Mouse (Mus musculus): ENCODE results near the gene Gng12. TPM values are rescaled to one million over a fixed set of nuclear protein-coding genes. Genes with fewer than 3 reads are reported as not detected.

The Gng12 gene
- total and polyA plus RNA-seq, 2 experiments from 2014 or later = 27.8 to 52.0 TPM

DNA sequence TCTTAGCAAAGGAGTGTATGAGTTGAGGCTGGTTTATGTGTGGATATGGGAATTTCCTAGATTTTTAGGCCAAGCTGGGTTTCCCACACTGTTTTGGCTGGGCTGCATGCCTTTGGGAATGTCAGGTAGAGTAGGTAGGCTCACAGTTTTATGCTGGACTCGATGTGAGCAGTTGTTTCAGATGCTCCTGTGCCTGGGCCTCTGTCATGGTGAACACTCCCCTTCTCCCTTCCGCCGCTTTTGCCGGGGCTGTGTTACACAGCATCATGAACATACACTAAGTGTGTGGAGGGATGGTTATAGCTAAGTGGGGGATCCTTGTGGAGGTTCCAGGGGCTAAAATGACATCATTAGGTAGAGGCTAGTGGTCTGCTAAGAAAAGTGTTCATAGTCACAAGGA, 24.6 kb downstream of the Gng12 start:
- Histone ChIP-seq H3K9me3 (ENCODE audit: low read length) (no peaks in the 10 kb centered on the region), H3K4me1 (ENCODE audit: insufficient read depth) (no peaks in the 10 kb centered on the region), H3K36me3 (ENCODE audit: insufficient read depth) (no peaks in the 10 kb centered on the region), H3K4me3 (ENCODE audit: low read depth, low read length) (no peak overlapping the region), H3K4me2 (ENCODE audit: low read depth) (no peak overlapping the region), H3K27me3 (ENCODE audit: insufficient read depth, low read length) (no peaks in the 10 kb centered on the region), H3K27ac (ENCODE audit: low read depth, low read length) (no peak overlapping the region), H3K9ac (no peak overlapping the region)
- no peak for TF ChIP-seq CTCF (IDR thresholded peaks at IDR 0.05; ENCODE audit: low read depth)
- DNase-seq (no peak), ATAC-seq (no peak)
- WGBS = 92% methylated on average over 4 of the region's 4 CpGs

DNA sequence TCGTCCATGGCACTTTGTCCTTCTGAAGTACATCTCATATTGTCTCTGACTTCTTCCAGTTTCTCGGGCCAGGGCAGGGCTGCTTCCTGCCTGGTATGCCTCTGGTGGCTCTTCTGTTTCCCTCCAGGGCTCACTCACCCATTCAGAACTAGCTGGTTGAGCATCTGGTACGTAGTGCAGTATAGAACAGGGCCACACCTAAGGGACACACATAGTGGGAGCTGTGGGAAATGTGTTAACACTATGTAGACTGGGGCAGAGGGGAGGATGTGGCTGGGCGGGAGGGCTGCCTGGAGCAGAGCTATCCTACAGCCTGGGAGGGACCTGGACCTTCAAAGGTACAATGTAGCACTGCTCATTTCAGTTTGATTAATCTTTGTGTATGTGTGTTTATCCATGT, 25.6 kb downstream of the Gng12 start:
- WGBS = 89% methylated on average over 4 of the region's 4 CpGs
- no peak for DNase-seq
- Histone ChIP-seq H3K36me3 (ENCODE audit: insufficient read depth) (no peaks in the 10 kb centered on the region), H3K4me3 (ENCODE audit: low read depth, low read length) (no peak overlapping the region), H3K4me1 (ENCODE audit: insufficient read depth) (no peaks in the 10 kb centered on the region), H3K9me3 (ENCODE audit: low read length) (no peaks in the 10 kb centered on the region), H3K4me2 (ENCODE audit: low read depth) (no peak overlapping the region), H3K27me3 (ENCODE audit: insufficient read depth, low read length) (no peaks in the 10 kb centered on the region), H3K27ac (ENCODE audit: low read depth, low read length) (no peak overlapping the region), H3K9ac (no peak overlapping the region)
- TF ChIP-seq CTCF (IDR thresholded peaks at IDR 0.05; ENCODE audit: low read depth) = no peak
- no peak for ATAC-seq

DNA sequence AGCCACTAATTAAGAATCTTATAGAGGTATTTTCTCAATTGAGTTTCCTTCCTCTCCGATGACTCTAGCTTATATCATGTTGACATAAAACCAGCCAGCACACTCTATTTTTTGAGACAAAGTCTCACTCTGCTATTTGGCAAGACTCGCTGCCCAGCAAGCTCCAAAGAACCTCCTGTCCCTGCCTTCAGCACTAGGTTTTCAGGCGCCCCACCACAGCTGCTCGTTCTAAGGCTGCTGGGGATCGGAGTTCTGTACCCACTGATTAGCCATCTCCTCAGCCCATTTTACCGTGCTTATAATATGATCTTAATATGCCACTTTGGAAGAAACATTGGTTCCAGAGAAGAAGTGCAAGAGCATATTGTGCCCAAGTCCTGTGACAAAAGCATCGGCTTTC, 26.3 kb downstream of the Gng12 start:
- Histone ChIP-seq H3K9ac (no peak overlapping the region), H3K9me3 (ENCODE audit: low read length) (no peaks in the 10 kb centered on the region), H3K27ac (ENCODE audit: low read depth, low read length) (no peak overlapping the region), H3K27me3 (ENCODE audit: insufficient read depth, low read length) (no peaks in the 10 kb centered on the region), H3K4me1 (ENCODE audit: insufficient read depth) (no peaks in the 10 kb centered on the region), H3K4me2 (ENCODE audit: low read depth) (no peak overlapping the region), H3K4me3 (ENCODE audit: low read depth, low read length) (no peak overlapping the region), H3K36me3 (ENCODE audit: insufficient read depth) (no peaks in the 10 kb centered on the region)
- ATAC-seq = no peak
- no peak for DNase-seq
- WGBS = 86% methylated on average over 7 of the region's 7 CpGs
- no peak for TF ChIP-seq CTCF (IDR thresholded peaks at IDR 0.05; ENCODE audit: low read depth)

DNA sequence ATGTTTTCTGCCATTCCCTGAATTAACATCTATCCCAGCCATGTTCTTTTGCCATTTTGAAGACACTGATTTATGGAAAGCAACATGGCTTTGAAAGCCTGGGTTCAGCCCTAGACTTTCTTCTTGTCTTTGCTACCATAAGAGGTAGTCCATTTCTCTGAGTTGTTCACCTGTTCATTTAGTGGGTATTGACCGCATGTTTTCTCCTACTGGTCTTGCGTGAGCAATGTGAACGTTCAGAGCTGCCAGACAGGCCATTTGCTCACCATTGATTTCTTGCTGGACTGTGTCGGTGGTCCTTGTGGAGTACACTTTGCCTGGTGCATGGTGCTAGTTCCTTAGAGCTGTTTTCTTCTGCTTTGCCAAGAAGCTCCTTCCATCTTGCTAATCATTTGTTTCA, 27.7 kb downstream of the Gng12 start:
- Histone ChIP-seq H3K4me1 (ENCODE audit: insufficient read depth) (no peaks in the 10 kb centered on the region), H3K9ac (no peak overlapping the region), H3K4me3 (ENCODE audit: low read depth, low read length) (no peak overlapping the region), H3K4me2 (ENCODE audit: low read depth) (no peak overlapping the region), H3K27ac (ENCODE audit: low read depth, low read length) (no peak overlapping the region), H3K36me3 (ENCODE audit: insufficient read depth) (no peaks in the 10 kb centered on the region), H3K27me3 (ENCODE audit: insufficient read depth, low read length) (no peaks in the 10 kb centered on the region), H3K9me3 (ENCODE audit: low read length) (no peaks in the 10 kb centered on the region)
- ATAC-seq = no peak
- no peak for DNase-seq
- no peak for TF ChIP-seq CTCF (IDR thresholded peaks at IDR 0.05; ENCODE audit: low read depth)
- 93% methylated on average over 4 of the region's 4 CpGs for WGBS

DNA sequence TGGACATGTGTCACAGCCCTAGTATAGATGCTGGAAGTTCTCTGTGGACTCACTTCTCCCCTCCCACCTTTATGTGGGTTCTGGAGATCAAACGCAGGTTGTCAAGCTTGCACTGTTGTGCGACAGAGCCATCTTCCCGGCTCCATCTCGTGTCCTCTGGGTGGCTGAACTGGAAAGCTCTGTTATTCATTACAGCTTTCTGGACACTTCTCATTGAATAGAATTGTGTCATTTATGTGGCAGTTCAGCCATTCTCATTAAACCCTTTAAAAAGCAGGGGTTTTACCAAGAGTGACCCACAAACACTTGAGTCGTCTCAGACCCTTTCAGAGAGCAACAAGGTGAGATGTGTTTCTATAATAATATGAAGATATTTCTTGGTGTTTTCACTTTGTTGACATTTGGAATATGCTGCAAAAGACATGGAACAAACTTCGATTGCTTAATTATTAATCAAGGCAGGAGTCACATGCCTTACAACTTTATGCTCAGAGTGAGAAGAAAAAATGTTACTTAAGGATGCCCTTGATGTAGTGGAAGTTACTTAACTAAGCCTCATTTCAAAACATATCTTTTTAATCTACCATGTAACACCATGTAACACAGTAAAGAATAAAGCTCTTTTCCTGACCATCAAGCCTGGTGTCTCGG, 28.2 kb downstream of the Gng12 start:
- Histone ChIP-seq H3K9me3 (ENCODE audit: low read length) (no peaks in the 10 kb centered on the region), H3K4me3 (ENCODE audit: low read depth, low read length) (no peak overlapping the region), H3K4me1 (ENCODE audit: insufficient read depth) (no peaks in the 10 kb centered on the region), H3K36me3 (ENCODE audit: insufficient read depth) (no peaks in the 10 kb centered on the region), H3K27me3 (ENCODE audit: insufficient read depth, low read length) (no peaks in the 10 kb centered on the region), H3K9ac (no peak overlapping the region), H3K4me2 (ENCODE audit: low read depth) (no peak overlapping the region), H3K27ac (ENCODE audit: low read depth, low read length) (no peak overlapping the region)
- no peak for TF ChIP-seq CTCF (IDR thresholded peaks at IDR 0.05; ENCODE audit: low read depth)
- no peak for ATAC-seq
- no peak for DNase-seq
- WGBS = 78% methylated on average over 7 of the region's 7 CpGs

DNA sequence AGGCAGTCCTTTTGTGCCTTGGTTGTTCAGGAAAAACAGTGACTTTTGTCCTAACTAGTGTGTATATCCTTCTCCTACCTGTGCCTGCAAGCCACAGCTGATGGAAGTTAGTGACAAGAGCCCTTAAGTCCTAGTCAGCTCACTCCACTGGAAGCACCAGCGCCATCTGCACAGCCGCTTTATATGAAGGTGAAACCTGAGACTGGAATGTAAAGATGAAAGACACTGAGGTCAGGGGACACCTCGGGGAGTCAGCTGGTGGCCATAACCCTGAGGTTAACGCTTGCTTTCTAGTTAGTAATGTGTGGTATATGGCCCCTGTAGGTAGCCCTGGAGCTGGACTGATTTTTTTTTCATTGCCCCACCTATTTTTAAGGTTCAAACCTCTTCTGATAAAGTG, 30.1 kb downstream of the Gng12 start:
- Histone ChIP-seq H3K9me3 (ENCODE audit: low read length) (no peaks in the 10 kb centered on the region), H3K36me3 (ENCODE audit: insufficient read depth) (no peaks in the 10 kb centered on the region), H3K27ac (ENCODE audit: low read depth, low read length) (no peak overlapping the region), H3K9ac (no peak overlapping the region), H3K4me1 (ENCODE audit: insufficient read depth) (no peaks in the 10 kb centered on the region), H3K27me3 (ENCODE audit: insufficient read depth, low read length) (no peaks in the 10 kb centered on the region), H3K4me3 (ENCODE audit: low read depth, low read length) (no peak overlapping the region), H3K4me2 (ENCODE audit: low read depth) (no peak overlapping the region)
- WGBS = 31% methylated on average over 4 of the region's 4 CpGs
- no peak for DNase-seq
- ATAC-seq = no peak
- TF ChIP-seq CTCF (IDR thresholded peaks at IDR 0.05; ENCODE audit: low read depth) = no peak

DNA sequence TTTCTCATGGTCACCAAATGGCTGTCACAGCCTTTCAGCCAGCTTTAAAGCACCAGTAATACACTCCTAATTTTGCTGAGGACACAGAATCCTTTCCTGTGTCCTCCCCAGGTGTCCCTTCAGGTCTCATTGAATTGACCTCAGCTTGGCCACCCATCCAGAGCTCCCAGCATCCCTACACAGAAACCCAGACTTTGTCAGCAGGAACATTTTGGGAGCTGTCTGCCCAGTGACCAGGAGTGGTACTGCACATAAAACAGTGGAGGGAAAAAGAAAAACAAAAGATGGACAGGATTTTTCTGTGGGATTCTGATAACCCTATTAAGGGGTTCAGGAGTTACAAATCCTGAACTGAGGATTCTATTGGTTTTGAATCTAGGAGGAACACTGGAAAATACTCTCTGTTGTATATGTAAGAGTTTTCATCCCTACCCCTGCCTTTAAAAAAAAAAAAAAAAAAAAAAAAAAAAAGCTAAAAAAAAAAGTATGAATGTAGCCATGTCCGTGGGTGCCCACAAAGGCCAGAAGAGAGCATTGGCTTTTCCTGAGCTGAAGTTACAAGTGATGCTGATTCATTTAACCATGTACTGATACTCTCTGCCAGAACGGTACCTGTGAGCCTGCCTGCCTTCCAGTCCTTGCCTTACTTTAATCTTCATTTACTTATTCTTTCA, 32.9 kb downstream of the Gng12 start:
- Histone ChIP-seq H3K9me3 (ENCODE audit: low read length) (no peaks in the 10 kb centered on the region), H3K27me3 (ENCODE audit: insufficient read depth, low read length) (no peaks in the 10 kb centered on the region), H3K9ac (no peak overlapping the region), H3K36me3 (ENCODE audit: insufficient read depth) (no peaks in the 10 kb centered on the region), H3K4me3 (ENCODE audit: low read depth, low read length) (no peak overlapping the region), H3K4me1 (ENCODE audit: insufficient read depth) (no peaks in the 10 kb centered on the region), H3K27ac (ENCODE audit: low read depth, low read length) (no peak overlapping the region), H3K4me2 (ENCODE audit: low read depth) (no peak overlapping the region)
- 76% methylated on average over 2 of the region's 2 CpGs for WGBS
- ATAC-seq (no peak), DNase-seq (no peak)
- peak; percentile 35; the same call in 1 of the 2 replicates for TF ChIP-seq CTCF (IDR thresholded peaks at IDR 0.05; ENCODE audit: low read depth)
